Mouse (Mus musculus): ENCODE measurements around the gene Pdhb.

Pdhb gene

GRCm38 (mm10) chr14:8191331-8191965, 18.6 kb upstream of the Pdhb start:
- DNase-seq (ENCODE audit: low read depth, low spot score), result no peak

GRCm38 (mm10) chr14:8190556-8190955, 17.7 kb upstream of the Pdhb start:
- DNase-seq (ENCODE audit: low read depth, low spot score), result no peak

- no peak for DNase-seq (ENCODE audit: low read depth, low spot score)
Measured at GRCm38 (mm10) chr14:8186278-8187045, 13.6 kb upstream of the Pdhb start.

GRCm38 (mm10) chr14:8183330-8183729, 10.5 kb upstream of the Pdhb start:
- DNase-seq (ENCODE audit: low read depth, low spot score), result no peak

- DNase-seq (ENCODE audit: low read depth, low spot score), result no peak
Measured at GRCm38 (mm10) chr14:8180371-8181035, 7.7 kb upstream of the Pdhb start.

GRCm38 (mm10) chr14:8176251-8176650, 3.4 kb upstream of the Pdhb start:
- DNase-seq (ENCODE audit: low read depth, low spot score), result peak; percentile 52

GRCm38 (mm10) chr14:8174634-8175033, 1.8 kb upstream of the Pdhb start:
- DNase-seq (ENCODE audit: low read depth, low spot score), result peak; percentile 53

GRCm38 (mm10) chr14:8173542-8174250, 871 bp upstream of the Pdhb start:
- DNase-seq (ENCODE audit: low read depth, low spot score), result peak; percentile 70

- no peak for DNase-seq (ENCODE audit: low read depth, low spot score)
Measured at GRCm38 (mm10) chr14:8164463-8164862, 8.4 kb downstream of the Pdhb start.

GRCm38 (mm10) chr14:8161777-8162176, 11.0 kb downstream of the Pdhb start:
- no peak for DNase-seq (ENCODE audit: low read depth, low spot score)

GRCm38 (mm10) chr14:8159141-8159540, 13.7 kb downstream of the Pdhb start:
- no peak for DNase-seq (ENCODE audit: low read depth, low spot score)

- no peak for DNase-seq (ENCODE audit: low read depth, low spot score)
Measured at GRCm38 (mm10) chr14:8158721-8159120, 14.1 kb downstream of the Pdhb start.

- DNase-seq (ENCODE audit: low read depth, low spot score), result no peak
Measured at GRCm38 (mm10) chr14:8156947-8157346, 15.9 kb downstream of the Pdhb start.

GRCm38 (mm10) chr14:8154072-8154471, 18.8 kb downstream of the Pdhb start:
- DNase-seq (ENCODE audit: low read depth, low spot score), result peak; percentile 65

GRCm38 (mm10) chr14:8151757-8152156, 21.1 kb downstream of the Pdhb start:
- DNase-seq (ENCODE audit: low read depth, low spot score), result no peak

GRCm38 (mm10) chr14:8148842-8149241, 24.0 kb downstream of the Pdhb start:
- no peak for DNase-seq (ENCODE audit: low read depth, low spot score)

- DNase-seq (ENCODE audit: low read depth, low spot score), result no peak
Measured at GRCm38 (mm10) chr14:8146611-8147223, 26.1 kb downstream of the Pdhb start.

GRCm38 (mm10) chr14:8145594-8146558, 26.9 kb downstream of the Pdhb start:
- no peak for DNase-seq (ENCODE audit: low read depth, low spot score)

- DNase-seq (ENCODE audit: low read depth, low spot score), result no peak
Measured at GRCm38 (mm10) chr14:8141131-8141530, 31.7 kb downstream of the Pdhb start.

Data from 3T3-L1 (cell line).